Mouse (Mus musculus) adrenal gland, adult (tissue): Measurements from ENCODE around the gene Gm48551.

ENCODE experiments used
- DNase-seq, 2 experiments: peaks; one replicate each; pipeline ENCODE4 v3.0.0; 2022 to 2023; ENCODE audit warnings: low spot score in 1 of 2; ENCODE audit not compliant: inconsistent age in 2 of 2

The Gm48551 gene

DNA sequence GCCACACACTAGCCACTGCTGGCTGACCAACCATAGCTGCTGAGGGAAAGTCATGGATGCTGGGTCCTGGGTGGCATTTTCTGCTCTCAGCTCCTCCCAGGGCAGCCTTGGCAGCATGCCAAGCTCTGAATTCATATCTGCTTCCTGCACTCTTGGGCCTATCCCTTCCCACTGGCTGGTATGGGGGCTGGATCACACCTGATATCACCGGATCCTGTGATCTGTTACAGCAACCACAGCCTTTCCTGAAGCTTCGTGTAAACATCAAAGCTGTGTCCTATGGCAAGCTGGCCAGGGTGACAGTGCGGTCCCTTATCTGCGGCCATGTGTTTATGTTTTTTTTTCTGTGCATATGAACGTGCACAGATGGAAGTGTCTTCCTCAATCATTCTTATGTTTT, 2.2 kb upstream of the Gm48551 start:
- no peak for DNase-seq

DNA sequence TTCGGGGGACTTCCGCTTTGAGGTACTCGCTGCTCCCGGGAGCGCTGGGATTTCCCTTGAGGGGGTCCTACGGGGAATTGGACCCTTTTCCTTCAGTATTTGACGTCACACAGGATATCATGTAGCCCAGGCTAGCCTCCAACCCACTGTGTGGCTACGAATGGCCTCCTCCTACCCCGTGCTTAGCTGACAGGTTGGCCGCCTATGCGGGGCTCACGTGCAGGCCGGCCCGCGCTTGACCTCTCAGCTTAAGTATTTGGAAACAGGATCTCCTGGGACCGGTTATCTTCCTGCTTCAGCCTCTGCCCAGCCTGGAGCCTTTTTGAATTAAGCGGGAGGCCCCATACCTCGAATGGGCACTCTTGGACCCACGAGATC, 328 bp downstream of the Gm48551 start:
- no peak for DNase-seq

DNA sequence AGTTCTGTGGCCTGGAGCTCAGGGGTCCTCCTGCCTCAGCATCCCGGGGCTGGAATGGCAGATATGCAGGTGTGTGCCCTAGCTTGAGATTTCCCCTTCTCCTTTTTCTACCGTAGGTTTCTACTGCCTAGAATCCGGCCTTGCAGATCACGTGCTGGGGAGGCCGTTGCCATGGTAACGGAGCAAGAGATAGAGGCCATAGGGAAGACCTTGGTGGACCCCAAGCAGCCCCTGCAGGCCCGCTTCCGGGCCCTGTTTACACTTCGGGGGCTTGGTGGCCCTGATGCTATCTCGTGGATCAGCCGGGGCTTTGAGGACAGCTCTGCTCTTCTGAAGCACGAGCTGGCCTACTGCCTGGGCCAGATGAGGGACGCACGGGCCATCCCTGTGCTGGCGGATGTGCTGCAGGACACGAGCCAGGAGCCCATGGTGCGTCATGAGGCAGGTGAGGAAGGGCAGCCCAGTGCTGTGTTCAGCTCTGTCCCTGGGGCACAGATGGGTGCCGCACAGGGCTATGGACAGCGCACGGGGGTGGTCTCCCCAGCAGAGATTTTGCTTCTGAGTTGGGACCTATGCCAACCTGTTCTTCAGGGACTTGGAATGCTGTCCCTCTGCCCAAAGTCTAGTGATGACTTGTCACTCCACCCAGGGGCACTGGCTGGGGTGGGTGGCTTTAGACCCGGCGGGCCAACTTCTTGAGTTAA, 1.5 kb downstream of the Gm48551 start:
- peak; percentile 42 to 63 for DNase-seq

DNA sequence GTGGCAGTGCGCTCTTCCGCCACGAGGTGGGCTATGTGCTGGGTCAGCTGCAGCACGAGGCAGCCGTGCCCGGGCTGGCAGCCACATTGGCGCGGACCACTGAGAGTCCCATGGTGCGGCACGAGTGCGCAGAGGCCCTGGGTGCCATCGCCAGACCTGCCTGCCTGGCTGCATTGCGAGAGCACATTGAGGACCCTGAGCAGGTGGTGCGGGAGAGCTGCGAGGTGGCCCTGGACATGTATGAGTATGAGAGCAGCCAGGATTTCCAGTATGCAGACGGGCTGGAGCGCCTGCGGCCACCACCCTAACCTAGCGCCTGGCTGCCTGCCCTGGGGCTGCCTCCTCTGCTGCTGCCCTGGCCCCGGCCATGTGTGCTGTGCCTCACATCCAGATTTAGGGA, 3.5 kb downstream of the Gm48551 start:
- no peak for DNase-seq

DNA sequence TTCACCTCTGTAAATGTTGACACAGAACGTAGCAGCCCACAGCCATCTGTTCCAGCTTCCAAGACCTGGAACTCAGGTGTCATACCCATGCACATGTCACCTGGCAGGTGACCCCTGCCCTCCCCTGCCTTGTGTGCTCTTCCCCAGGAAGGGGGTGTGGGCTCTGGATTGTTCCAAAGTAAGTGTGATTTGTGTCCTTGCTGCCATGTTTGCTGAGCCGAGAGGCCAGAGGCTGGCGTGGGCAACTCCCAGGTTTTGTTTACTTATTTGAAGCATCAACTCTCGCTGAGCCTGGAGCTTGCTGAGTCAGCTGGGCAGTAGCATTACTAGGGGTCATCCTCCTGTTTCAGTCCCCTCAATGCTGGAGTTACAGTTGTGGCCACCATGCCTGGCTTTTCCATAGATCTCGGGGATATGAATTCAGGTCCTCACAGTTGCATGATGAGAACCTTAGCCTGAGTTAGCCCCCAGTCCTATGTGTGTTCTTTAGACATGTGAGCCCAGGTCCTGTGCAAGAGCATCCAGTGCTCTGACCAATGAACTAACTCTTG, 4.3 kb downstream of the Gm48551 start, which contains the start of gene Gm48552:
Gm48552 (plus strand) TSS at position 501 of the 551 bp plus-strand sequence.
- DNase-seq = no peak

DNA sequence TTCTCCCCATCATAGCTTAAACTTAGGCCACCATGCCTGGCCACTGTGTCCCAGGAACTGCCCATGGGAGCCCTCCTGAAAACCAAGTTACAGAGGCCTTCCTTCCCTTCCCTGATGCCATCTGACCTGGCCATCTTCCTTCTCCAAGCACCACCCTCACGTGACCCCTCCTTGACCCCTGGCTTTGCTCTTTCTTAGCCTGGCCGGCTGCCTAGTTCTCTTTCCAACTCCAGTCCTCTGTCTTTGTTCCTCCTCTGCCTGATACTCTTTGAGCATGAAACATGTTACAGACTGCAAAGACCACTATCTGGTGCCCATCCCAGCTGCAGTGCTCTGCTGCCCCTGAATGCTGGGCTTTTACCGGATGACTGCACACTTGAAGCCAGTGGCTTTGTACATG, 5.1 kb downstream of the Gm48551 start:
- peak; percentile 69 to 85 for DNase-seq

DNA sequence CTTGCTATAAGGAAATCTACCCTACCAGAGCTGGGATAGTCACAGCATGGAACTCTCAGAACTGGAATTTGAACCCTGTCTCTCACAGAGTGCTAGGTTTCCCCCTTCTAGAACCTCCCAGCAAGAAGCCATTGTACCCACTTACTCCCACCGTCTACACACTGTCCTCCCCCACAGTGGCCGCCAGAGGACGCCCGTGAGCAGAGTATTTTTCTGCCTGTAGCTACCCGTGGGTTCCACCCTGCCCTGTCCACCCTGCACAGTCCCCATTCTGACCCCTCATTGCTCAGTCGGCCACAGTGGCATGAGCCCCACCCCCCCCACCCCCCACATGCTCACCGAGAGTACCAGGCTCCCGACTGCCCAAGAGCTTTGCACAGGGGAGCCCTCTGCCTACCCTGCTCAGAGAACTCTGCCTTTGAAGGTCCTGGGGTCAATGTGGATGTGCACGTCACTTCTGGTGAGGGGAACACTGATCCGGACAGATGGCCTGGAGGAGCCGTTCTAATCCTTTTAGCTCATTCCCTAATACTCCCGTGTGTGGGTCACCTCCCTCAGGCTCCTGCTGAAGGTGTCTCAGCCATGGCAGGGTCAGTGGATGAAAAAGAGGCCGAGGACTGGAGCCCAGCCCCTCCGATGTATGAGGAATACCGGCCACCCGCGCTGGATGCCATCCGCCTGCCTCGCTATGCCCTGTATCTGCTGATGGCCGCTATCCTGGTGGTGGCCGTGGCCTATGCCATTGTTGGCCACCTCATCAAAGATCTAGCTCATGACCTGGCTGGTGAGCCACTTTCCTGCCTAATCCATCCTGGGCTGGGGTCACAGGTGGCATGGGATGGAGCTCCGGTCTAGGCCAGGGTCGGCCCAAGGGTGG, 5.8 kb downstream of the Gm48551 start:
- DNase-seq = peak; percentile 76 to 93

DNA sequence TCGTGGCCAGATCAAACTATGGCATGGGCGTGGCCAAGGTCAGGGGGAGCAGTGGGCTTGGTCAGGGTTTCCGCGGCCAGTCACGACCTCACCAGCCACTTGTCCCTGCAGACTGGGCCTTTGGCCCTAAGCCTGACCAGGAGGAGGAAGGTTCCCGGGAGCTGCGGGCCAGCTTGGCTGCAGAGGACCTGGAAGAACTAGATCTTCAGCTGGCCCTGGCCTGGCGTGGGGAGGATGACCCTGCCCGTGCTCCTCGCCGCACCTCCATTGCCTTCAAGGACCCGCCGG, 6.4 kb downstream of the Gm48551 start:
- peak in 1 of 2 experiments; percentile 64 for DNase-seq

DNA sequence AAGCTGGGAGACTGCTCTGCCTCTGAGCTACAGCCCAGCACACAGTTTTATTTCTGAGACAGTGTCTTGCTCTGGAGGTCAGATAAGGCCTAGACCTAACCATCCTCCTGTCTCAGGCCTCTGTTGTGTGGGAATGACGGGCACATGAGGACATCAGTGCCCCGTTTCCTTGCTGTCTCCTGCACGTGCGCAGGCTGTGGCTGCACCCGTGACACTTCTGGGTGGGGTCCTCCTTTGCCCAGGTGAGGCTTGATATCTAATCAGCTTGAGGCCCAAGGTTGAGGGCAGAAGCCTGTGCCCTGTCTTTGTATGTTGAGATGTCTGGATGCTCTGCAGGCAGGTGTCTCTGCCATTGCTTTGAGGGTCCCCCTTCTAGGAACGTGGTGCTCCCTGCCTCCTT, 8.0 kb downstream of the Gm48551 start:
- no peak for DNase-seq

DNA sequence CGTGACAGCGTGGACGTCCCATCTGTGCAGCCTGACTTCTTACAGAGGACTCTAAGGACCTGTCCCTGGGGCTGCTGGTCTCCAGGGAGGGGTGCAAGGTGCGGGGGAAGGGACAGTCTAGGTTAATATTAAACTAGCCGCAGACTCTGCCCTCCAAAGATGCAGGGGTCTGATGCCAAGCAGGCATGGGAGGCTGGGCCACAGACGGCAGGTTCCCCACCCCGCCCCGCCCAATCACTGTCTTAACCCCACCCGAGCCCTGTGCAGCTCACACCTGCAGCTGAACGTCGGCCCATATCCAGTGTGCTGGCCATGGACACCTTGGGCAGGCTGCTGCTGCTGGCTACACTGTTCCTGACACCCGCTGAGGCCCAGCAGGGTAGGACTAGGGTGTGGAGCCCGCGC, 8.5 kb downstream of the Gm48551 start, which contains the start of gene Smim24:
Smim24 (plus strand) TSS at position 271 of the 405 bp plus-strand sequence.
- DNase-seq = no peak

DNA sequence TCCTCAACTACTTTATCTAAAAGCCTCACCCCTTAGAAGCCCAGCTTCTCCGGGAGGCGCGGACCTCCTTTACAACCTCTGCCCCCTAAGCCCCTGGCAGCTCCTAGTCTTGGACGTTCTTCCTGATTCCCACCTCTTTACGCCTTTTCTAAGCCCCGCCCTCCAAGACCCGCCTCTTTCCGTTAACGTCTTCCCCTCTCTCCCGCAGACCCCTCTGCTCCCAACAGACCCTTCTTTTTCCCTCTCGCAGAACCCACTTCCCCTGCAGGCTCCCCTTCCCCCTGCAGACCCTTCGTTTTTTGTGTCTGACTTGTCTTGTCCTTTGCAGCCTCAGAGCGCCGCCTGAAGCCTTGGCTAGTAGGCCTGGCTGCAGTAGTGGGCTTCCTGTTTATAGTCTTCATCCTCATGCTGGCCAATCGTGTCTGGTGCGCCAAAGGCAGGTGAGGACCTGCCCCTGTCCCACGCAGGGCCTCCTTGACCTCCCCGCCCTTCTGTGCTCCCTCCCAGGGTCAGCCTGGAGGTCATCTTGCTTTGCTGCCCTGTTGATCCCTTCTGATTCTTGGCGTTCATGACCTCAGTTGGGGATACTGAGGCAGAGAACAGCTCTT, 9.3 kb downstream of the Gm48551 start:
- peak in 1 of 2 experiments; percentile 61 for DNase-seq

DNA sequence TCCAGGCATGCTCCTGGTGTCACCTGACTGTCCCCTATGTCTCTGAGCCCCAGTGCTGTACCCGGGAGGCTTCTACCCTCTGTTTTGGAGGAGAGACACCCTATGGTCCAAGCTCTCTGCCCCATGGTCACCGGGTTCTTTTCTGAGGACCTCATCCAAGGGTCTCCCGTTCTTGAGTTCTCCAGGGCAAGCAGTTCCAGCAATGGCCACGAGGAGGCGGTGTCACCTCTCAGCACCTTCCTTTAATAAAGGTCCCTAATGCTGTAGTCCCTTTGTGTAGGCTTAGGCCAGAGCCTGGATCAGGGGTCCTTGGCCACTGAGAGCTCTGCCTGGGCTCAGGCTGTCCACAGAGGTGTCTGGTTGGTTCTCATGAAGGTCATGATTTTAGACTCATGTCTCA, 10.9 kb downstream of the Gm48551 start:
- DNase-seq = peak; percentile 51 to 86

DNA sequence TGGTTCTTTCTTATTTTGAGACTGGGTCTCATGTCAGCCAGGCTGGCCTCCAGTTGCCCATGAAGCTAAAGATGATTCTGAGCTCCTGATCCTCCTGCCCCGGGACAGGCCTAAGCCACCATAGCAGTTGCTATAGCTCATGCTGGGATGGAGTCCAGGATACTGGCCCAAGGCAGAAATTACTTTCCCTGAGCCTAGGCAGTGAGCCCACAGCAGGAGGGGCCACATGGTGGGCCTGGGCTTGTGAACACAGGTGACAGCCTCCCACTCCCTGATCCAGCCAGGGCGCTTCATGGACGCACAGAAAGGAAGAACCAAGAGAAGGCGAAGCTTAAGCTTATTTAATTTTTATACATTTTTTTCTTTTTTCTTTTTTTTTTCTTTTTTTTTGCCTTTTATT, 11.6 kb downstream of the Gm48551 start:
- DNase-seq = no peak

DNA sequence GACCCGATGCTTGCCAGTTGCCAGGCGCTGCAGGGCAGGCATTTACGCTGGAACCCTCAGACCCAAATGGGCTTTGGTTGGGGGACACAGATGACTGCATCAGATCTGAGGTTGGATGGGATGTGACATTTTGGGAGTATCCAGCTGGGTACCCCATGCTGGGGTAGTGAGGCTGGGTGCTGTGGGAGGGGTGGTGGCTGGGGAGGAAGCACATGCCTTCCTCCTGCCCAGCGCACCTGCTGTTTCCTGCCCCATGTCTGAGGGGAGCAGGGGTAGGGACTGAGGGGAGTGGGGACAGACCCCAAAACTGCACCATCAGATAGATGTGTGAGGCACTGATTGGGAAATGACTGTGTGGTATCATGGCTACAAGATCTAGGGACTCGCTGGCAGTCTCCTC, 12.5 kb downstream of the Gm48551 start:
- DNase-seq = no peak

DNA sequence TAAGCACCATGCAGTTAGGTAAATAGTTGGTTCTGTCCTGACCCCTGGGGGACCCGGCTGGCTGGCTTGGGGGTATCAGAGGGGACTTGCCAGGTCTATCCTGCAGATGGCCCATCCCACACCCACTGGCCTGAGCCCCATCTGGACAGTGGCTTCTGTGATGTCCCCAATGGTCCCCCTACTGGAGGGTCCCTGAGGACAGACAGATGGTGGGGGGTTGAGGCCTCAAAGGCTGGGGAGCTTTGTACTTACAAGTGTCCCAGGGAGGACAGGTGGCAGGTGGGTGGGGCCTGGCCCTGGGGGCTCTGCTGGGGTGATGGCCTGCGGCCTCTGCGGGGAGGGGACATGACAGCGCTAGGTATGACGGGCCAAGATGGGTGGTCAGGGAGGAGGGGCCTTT, 15.0 kb downstream of the Gm48551 start:
- DNase-seq = no peak

DNA sequence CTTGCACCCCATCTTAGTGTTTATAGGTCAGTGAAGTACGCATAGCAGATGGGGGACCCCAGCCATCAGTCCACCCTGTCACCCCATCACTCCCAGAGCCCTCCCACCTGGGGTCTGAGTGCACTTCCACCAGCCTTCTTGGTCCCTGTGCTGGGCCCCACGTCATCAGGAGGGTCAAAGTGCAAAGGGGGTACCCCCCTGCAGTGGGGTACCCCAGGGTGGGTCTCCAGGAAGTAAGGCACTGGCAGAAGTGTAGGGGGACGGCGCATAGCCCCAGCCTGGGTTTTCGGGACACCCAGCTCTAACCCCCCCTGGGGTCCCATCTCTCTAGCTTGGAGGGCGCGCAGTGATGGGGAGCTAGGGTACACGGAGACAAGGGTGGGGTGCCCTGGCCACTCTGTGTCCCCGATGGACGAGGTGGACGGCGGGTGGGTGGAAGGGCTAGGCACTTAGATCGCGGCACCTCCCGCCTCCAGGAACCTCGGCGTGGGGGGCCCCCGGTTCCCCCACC, 15.6 kb downstream of the Gm48551 start:
- DNase-seq = no peak

DNA sequence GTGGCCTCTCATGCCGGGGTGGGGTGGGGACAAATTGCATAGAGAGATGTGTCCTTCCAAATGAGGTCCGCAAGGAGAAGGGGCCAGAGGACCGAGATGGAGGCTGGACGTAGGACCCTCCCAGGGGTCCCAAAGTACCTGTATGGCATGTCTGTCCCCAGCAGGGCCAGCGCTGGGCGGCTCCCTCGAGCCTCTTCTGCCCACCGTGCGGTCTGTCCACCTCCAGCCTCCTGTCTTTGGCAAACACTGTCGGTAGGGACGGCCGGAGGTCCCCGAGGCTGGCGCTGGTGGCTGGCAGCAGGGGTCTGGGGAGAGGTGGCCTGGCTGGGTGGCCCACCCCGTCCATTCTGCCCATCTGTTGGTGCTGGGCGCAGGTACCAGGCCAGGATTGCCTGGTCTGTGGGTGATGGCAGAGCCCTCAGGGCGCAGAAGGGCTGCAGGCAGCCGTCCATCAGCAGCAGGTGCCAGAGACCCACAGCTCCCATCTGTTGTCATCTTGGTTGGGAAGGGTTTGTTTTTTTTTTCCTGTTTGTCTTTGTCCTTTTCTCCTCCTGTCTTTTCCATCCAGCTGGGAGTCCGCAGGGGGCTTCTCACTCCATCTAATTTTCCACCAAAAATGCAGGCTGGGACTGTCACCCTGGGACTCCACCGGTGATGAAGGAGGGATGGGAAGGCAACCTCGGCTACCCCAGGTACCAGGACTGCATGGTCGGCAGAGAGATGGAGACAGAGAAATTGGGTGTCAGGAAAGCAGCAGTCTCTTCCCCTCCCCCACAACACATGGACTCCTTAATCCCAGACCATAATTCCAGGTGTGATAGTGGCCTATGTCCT, 16.3 kb downstream of the Gm48551 start:
- no peak for DNase-seq

DNA sequence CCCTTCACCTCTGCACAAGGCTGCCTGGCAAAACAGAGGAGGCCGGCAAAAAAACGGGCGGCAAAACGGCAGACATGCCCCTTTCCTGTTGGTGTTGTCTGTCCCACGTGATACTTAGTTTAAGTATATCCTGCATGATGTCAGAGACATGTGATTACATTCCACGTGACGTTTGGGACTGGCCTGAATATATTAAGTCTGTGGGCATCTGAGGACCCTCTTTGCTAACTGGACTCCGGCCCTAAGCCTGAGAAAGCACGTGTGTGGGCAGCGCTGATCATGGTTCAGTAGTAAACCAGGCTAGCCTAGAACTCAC, 16.9 kb downstream of the Gm48551 start:
- no peak for DNase-seq

DNA sequence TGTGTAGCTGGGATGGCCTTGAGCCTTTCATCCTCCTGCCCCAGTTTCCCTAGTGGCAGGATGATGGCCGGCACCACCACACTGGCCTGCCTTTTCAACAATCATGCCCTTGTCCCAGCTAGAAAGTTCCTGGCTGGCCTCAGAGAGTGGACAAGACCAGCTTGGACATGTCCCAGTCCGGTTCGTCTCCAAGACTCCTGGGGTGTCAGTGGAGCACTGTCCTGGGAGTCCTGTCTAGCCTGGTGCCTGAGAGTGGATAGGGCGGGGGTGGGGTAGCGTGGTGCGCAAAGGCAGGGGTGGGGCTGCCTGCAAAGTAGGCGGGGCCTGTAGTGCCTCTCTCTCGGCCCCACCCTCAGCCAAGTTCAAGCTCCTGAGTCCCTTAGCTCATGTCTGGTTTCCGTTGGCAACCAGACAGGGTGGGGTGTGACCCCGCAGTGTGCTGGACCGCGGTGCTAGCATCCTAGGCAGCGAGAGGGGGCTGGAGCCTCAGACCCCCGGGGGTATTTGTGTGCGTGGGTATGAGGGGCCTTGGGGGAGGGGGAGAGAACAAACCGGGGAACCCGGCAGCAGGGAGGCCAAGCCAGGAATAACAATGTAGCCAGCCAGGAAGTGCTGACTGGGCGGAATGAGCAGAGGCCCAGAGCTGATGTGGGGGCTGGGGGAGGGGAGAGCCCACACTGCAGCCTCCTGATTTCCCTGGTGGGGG, 17.4 kb downstream of the Gm48551 start:
- DNase-seq = peak; percentile 62 to 78

DNA sequence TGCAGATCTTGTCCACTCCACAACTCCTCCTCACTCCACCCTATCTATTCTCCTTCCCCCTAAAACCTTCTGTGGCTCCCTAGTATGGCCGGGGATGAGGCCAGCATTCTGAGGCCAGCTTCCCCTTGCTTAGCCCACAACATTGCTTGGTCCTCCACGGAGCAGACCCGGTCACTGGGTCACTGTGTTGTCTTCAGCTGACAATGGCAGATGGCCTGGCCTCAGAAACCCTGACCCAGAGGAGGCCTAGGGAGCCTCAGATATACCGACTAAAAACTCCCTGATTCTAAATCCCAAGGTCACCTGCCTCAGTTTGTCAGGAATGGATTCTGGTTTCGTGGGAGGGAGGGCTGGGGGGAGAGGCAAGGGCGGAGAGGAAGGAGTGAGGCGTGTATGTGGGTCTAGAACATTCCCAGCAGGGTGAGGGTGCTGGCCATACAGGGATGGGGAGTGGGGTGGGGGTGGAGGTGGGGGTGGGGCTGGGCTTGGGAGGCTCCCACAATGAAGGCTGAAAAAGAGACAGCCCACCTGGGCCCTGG, 18.0 kb downstream of the Gm48551 start:
- no peak for DNase-seq
